Mouse (Mus musculus) gastrocnemius, adult 18-20 months (tissue): ENCODE data around the gene Slc6a6. TPM values are rescaled to one million over a fixed set of nuclear protein-coding genes. Genes with fewer than 3 reads are reported as not detected.

Experiments used
- DNase-seq: peaks from one replicate; pipeline ENCODE4 v3.0.0; 2021; ENCODE audit warnings: low spot score
- total RNA-seq, 2 experiments: library from RNA; stranded (reverse); gene quantifications; 2 replicates each; pipeline ENCODE4 v1.2.3; 2021

Gene Slc6a6
- total RNA-seq, 2 experiments from 2014 or later, result 51.2 to 80.6 TPM

- no peak for DNase-seq
These were observed 36.8 kb downstream of the Slc6a6 start for GRCm38 (mm10) chr6:91720588-91721214.

GRCm38 (mm10) chr6:91721215-91721701 is 37.4 kb downstream of the Slc6a6 start:
- DNase-seq, result no peak

GRCm38 (mm10) chr6:91727361-91727760 is 43.5 kb downstream of the Slc6a6 start:
- DNase-seq, result no peak

- no peak for DNase-seq
These were observed 45.2 kb downstream of the Slc6a6 start for GRCm38 (mm10) chr6:91728939-91729619.

- DNase-seq, result peak; percentile 93
These were observed 45.8 kb downstream of the Slc6a6 start for GRCm38 (mm10) chr6:91729677-91730127.

- no peak for DNase-seq
These were observed 48.3 kb downstream of the Slc6a6 start for GRCm38 (mm10) chr6:91732138-91732537.

GRCm38 (mm10) chr6:91736471-91736870 is 52.6 kb downstream of the Slc6a6 start:
- peak; percentile 30 for DNase-seq

GRCm38 (mm10) chr6:91737451-91737850 is 53.6 kb downstream of the Slc6a6 start:
- DNase-seq, result no peak

- DNase-seq, result no peak
These were observed 54.2 kb downstream of the Slc6a6 start for GRCm38 (mm10) chr6:91738058-91738457.

- DNase-seq, result peak; percentile 76
These were observed 57.2 kb downstream of the Slc6a6 start for GRCm38 (mm10) chr6:91741046-91741445.

GRCm38 (mm10) chr6:91742466-91742865 is 58.6 kb downstream of the Slc6a6 start:
- DNase-seq, result peak; percentile 56

- DNase-seq, result no peak
These were observed 59.1 kb downstream of the Slc6a6 start for GRCm38 (mm10) chr6:91742995-91743394.

- DNase-seq, result no peak
These were observed 60.0 kb downstream of the Slc6a6 start for GRCm38 (mm10) chr6:91743886-91744285.

- DNase-seq, result no peak
These were observed 61.4 kb downstream of the Slc6a6 start for GRCm38 (mm10) chr6:91745246-91745645.

GRCm38 (mm10) chr6:91745947-91746582 is 62.2 kb downstream of the Slc6a6 start:
- no peak for DNase-seq

- no peak for DNase-seq
These were observed 62.9 kb downstream of the Slc6a6 start for GRCm38 (mm10) chr6:91746776-91747175.

- DNase-seq, result peak; percentile 37
These were observed 67.1 kb downstream of the Slc6a6 start for GRCm38 (mm10) chr6:91750976-91751375.

GRCm38 (mm10) chr6:91752884-91753283 is 69.0 kb downstream of the Slc6a6 start:
- DNase-seq, result no peak

GRCm38 (mm10) chr6:91754098-91754497 is 70.2 kb downstream of the Slc6a6 start:
- no peak for DNase-seq

- no peak for DNase-seq
These were observed 71.0 kb downstream of the Slc6a6 start for GRCm38 (mm10) chr6:91754845-91755244.

GRCm38 (mm10) chr6:91762051-91762742 is 78.3 kb downstream of the Slc6a6 start:
- DNase-seq, result no peak

GRCm38 (mm10) chr6:91767550-91767949 is 83.7 kb downstream of the Slc6a6 start:
- no peak for DNase-seq
